Mouse (Mus musculus): ENCODE results near the gene Olfr259.

The Olfr259 gene

GRCm38 (mm10) chr2:87114467-87114866 lies at the start of gene Olfr259:
Gene Olfr259 (minus strand): TSS chr2:87114567.
- DNase-seq (ENCODE audit: low read depth): no peak

- no peak for DNase-seq (ENCODE audit: low read depth)
These were observed 38.2 kb upstream of the Olfr259 start, which contains the start of gene Olfr1111 for GRCm38 (mm10) chr2:87152524-87152923. Gene Olfr1111 (minus strand): TSS chr2:87152624.

- DNase-seq (ENCODE audit: low read depth): no peak
These were observed 25.8 kb upstream of the Olfr259 start, which contains the start of gene Olfr1110 for GRCm38 (mm10) chr2:87140200-87140599. Gene Olfr1110 (minus strand): TSS chr2:87140300.

GRCm38 (mm10) chr2:87095908-87096307 lies 18.5 kb downstream of the Olfr259 start, which contains the start of gene Olfr1109:
Gene Olfr1109 (minus strand): TSS chr2:87096008.
- DNase-seq (ENCODE audit: low read depth): no peak

- DNase-seq (ENCODE audit: low read depth): no peak
These were observed 38.6 kb downstream of the Olfr259 start, which contains the start of gene Olfr1107 for GRCm38 (mm10) chr2:87075717-87076116. Gene Olfr1107 (minus strand): TSS chr2:87075817.

Data from c-Kit-positive CD71-positive TER-119-negative erythroid progenitor cells, embryonic 14.5 days (primary cell).